Mouse (Mus musculus): Measurements from ENCODE around the gene Tedc2. TPM values are rescaled to one million over a fixed set of nuclear protein-coding genes. Genes with fewer than 3 reads are reported as not detected.

The Tedc2 gene
- polyA plus RNA-seq, 1 experiment from 2014 or later: 10.0 TPM

DNA sequence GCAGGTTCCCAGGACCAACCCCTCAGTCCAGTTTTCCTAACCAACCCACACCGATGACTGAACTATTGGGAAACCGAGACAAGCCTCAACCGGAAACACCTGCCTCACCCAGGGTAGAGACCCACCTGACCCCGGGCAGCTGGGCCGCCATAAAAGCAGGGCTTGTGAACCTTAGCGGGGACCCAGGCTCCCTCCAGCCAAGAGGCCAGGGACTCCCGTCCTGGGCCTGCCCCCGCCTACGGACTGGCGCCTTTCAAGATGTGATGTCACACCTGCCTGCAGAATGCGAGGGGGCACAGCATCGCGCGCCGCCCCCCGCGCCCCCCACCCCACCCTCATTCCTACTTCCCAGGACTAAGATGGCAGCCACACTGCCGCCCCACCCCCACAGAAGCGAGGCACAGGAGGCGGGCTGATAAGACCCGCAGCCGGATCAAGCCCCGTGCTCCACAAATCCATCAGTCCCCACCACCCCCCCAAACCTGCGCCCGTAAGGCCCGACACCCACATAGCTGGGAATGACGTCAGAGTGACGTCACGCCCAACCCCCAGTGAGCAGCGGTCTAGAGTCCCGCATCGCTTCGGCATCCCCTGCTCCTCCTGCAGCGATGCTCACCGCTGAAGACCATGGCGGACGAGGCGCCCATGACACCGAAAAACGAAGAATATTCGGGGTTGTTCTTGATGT lies 51.9 kb downstream of the Tedc2 start:
- Histone ChIP-seq H3K9me3 (ENCODE audit: control insufficient read depth, low read length) (no peaks in the 10 kb centered on the region), H3K4me2 (ENCODE audit: low read depth, low read length) (peak overlapping the region; percentile 74), H3K4me3 (ENCODE audit: low read depth, low read length) (peak overlapping the region; percentile 87), H3K27me3 (ENCODE audit: control insufficient read depth, insufficient read depth, low read length) (no peaks in the 10 kb centered on the region), H3K4me1 (ENCODE audit: control insufficient read depth, insufficient read depth, low read length) (peaks cover 22% of the 10 kb centered on the region), H3K27ac (ENCODE audit: low read depth, low read length) (peak overlapping the region; percentile 99), H3K9ac (replicated peaks; ENCODE audit: low read depth, low read length) (peak overlapping the region; percentile 94), H3K36me3 (ENCODE audit: control insufficient read depth, insufficient read depth, low read length) (peaks cover 15% of the 10 kb centered on the region)
- peak; percentile 61 for ATAC-seq (ENCODE audit: low read depth)
- under 1% methylated on average over 35 of the region's 41 CpGs for WGBS

DNA sequence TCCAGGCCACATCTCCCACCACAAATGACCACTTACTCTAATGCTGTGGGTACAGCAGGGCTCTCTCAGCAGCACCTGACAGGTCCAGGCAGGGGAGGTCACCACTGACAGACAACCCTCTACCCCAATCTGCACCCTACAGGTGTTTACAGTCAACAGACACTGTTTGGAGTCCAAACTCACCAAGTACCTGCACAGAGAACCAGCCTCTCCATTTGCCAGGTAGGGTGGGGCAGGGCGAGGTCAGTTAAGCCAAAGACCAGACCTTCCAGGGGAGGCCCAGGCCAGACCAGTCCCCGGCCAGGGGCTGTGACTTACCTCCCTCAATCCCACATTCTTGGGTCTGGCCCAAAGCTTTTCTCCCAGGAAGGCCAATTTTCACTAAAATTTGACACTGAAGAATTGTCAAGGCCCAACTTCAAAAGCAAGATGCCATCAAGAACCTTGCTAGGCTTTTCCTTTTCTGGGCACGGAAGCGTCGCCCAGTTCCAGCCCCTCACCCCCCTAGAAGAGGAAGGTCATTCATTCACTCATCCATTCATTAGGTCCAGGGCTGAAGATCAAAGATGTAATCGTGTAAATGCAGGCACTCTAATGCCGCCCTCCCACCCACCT lies 52.7 kb downstream of the Tedc2 start:
- Histone ChIP-seq H3K9ac (replicated peaks; ENCODE audit: low read depth, low read length) (peak overlapping the region; percentile 94), H3K4me1 (ENCODE audit: control insufficient read depth, insufficient read depth, low read length) (peaks cover 22% of the 10 kb centered on the region), H3K27ac (ENCODE audit: low read depth, low read length) (peak overlapping the region; percentile 99), H3K36me3 (ENCODE audit: control insufficient read depth, insufficient read depth, low read length) (peaks cover 15% of the 10 kb centered on the region), H3K4me2 (ENCODE audit: low read depth, low read length) (peak overlapping the region; percentile 74), H3K9me3 (ENCODE audit: control insufficient read depth, low read length) (no peaks in the 10 kb centered on the region), H3K4me3 (ENCODE audit: low read depth, low read length) (peak overlapping the region; percentile 87), H3K27me3 (ENCODE audit: control insufficient read depth, insufficient read depth, low read length) (no peaks in the 10 kb centered on the region)
- ATAC-seq (ENCODE audit: low read depth): no peak
- WGBS: 61% methylated on average over 7 of the region's 7 CpGs

DNA sequence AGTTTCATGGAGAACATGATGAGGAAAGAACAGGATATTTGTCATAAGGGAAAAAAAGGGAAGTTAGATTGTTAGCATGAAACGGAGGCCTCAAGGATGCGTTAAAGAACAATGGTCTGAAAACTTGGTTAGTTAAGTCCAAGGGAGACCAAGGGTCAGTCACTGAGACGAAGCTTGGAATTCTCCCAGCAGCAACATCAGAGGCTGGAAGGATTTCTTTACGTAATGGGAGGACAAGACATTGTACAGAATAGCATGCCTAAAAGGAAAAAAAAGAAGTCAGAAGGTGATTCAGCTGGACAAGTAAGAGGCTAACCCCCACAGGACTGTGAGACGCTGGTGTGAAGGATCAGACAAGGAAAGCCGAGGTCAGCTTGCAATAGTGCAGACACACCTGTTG lies 53.5 kb downstream of the Tedc2 start:
- Histone ChIP-seq H3K4me1 (ENCODE audit: control insufficient read depth, insufficient read depth, low read length) (peaks cover 25% of the 10 kb centered on the region), H3K4me3 (ENCODE audit: low read depth, low read length) (no peak overlapping the region), H3K4me2 (ENCODE audit: low read depth, low read length) (peak overlapping the region; percentile 74; the same call in 1 of the 2 replicates), H3K9me3 (ENCODE audit: control insufficient read depth, low read length) (no peaks in the 10 kb centered on the region), H3K27me3 (ENCODE audit: control insufficient read depth, insufficient read depth, low read length) (no peaks in the 10 kb centered on the region), H3K36me3 (ENCODE audit: control insufficient read depth, insufficient read depth, low read length) (peaks cover 15% of the 10 kb centered on the region), H3K27ac (ENCODE audit: low read depth, low read length) (no peak overlapping the region), H3K9ac (replicated peaks; ENCODE audit: low read depth, low read length) (no peak overlapping the region)
- 92% methylated on average over 6 of the region's 6 CpGs for WGBS
- no peak for ATAC-seq (ENCODE audit: low read depth)

Small RNAs within 50 kb of the gene (microRNA-seq; reads per million reads assigned to microRNA genes)
- gene Mir5134 (1.1 reads per million), gene Mir6965 (not detected)

Other genes with a start within 250 kb of the Tedc2 start
- 0.31 TPM in 1 of 2 replicates, not detected in the other for gene Prss30, start 240.3 kb downstream of the Tedc2 start, polyA plus RNA-seq (2014; fragmentation: Nextera tagmentation; extraction: Ambion mirVana)
- not detected in 2 replicates for gene Prss22, start 222.8 kb downstream of the Tedc2 start, polyA plus RNA-seq (2014; fragmentation: Nextera tagmentation; extraction: Ambion mirVana)
- 0.16 and 0.21 TPM in 2 replicates for gene Prss27, start 182.7 kb downstream of the Tedc2 start, polyA plus RNA-seq (2014; fragmentation: Nextera tagmentation; extraction: Ambion mirVana)
- 70.3 and 79.2 TPM in 2 replicates for gene Kctd5, start 147.4 kb downstream of the Tedc2 start, polyA plus RNA-seq (2014; fragmentation: Nextera tagmentation; extraction: Ambion mirVana)
- gene Pdpk1, start 69.9 kb downstream of the Tedc2 start, polyA plus RNA-seq (2014; fragmentation: Nextera tagmentation; extraction: Ambion mirVana): 80.5 and 83.9 TPM in 2 replicates
- 28.8 and 31.6 TPM in 2 replicates for gene Amdhd2, start 57.1 kb downstream of the Tedc2 start, polyA plus RNA-seq (2014; fragmentation: Nextera tagmentation; extraction: Ambion mirVana)
- gene Atp6v0c, start 51.1 kb downstream of the Tedc2 start, polyA plus RNA-seq (2014; fragmentation: Nextera tagmentation; extraction: Ambion mirVana): 1,444 and 1,794 TPM in 2 replicates
- gene Tbc1d24, start 15.3 kb downstream of the Tedc2 start, polyA plus RNA-seq (2014; fragmentation: Nextera tagmentation; extraction: Ambion mirVana): 29.2 and 34.7 TPM in 2 replicates
- 5.0 and 5.3 TPM in 2 replicates for gene Ntn3, start 11.3 kb downstream of the Tedc2 start, polyA plus RNA-seq (2014; fragmentation: Nextera tagmentation; extraction: Ambion mirVana)
- gene Ccnf, start 30.6 kb upstream of the Tedc2 start, polyA plus RNA-seq (2014; fragmentation: Nextera tagmentation; extraction: Ambion mirVana): 7.0 and 11.1 TPM in 2 replicates
- 0.68 and 0.87 TPM in 2 replicates for gene Abca17, start 130.2 kb upstream of the Tedc2 start, polyA plus RNA-seq (2014; fragmentation: Nextera tagmentation; extraction: Ambion mirVana)
- gene Abca3, start 131.1 kb upstream of the Tedc2 start, polyA plus RNA-seq (2014; fragmentation: Nextera tagmentation; extraction: Ambion mirVana): 33.0 and 37.1 TPM in 2 replicates
- gene Rnps1, start 193.7 kb upstream of the Tedc2 start, polyA plus RNA-seq (2014; fragmentation: Nextera tagmentation; extraction: Ambion mirVana): 285 and 287 TPM in 2 replicates
- gene Eci1, start 205.8 kb upstream of the Tedc2 start, polyA plus RNA-seq (2014; fragmentation: Nextera tagmentation; extraction: Ambion mirVana): 44.2 and 49.9 TPM in 2 replicates
- 6.5 and 7.5 TPM in 2 replicates for gene Dnase1l2, start 222.3 kb upstream of the Tedc2 start, polyA plus RNA-seq (2014; fragmentation: Nextera tagmentation; extraction: Ambion mirVana)
- 34.6 and 36.9 TPM in 2 replicates for gene E4f1, start 249.5 kb upstream of the Tedc2 start, polyA plus RNA-seq (2014; fragmentation: Nextera tagmentation; extraction: Ambion mirVana)
- 73.3 and 75.4 TPM in 2 replicates for gene Pgp, start 249.5 kb upstream of the Tedc2 start, polyA plus RNA-seq (2014; fragmentation: Nextera tagmentation; extraction: Ambion mirVana)

All from neural tube, embryonic 14.5 days (tissue).